Mouse (Mus musculus) lung, adult 2 months (tissue): Measurements from ENCODE around the gene Fry.

Source experiments
- CTCF ChIP-seq: fragments of 200-500 bp; IDR thresholded peaks from 2 replicates; pipeline ENCODE4 v1.5.1; 2011; ENCODE audit warnings: mild to moderate bottlenecking, low read length, control low read depth; ENCODE audit not compliant: insufficient read depth
- POLR2A ChIP-seq: fragments of 200-500 bp; IDR thresholded peaks from 2 replicates; pipeline ENCODE4 v1.6.1; 2011; ENCODE audit warnings: low read depth, mild to moderate bottlenecking, control low read depth, low read length, borderline replicate concordance; ENCODE audit errors: extremely low read depth

GRCm38 (mm10) chr5:150370895-150371294 is 252.4 kb downstream of the Fry start:
- TF ChIP-seq CTCF (no peak), POLR2A (no peak)
